Mouse (Mus musculus): ENCODE measurements around the gene A830031A19Rik.

A830031A19Rik gene

GRCm38 (mm10) chr11:24095656-24096353 lies 21.0 kb upstream of the A830031A19Rik start:
- DNase-seq (ENCODE audit: low read depth, low spot score) = no peak

- no peak for DNase-seq (ENCODE audit: low read depth, low spot score)
Observed at GRCm38 (mm10) chr11:24095236-24095635, 20.4 kb upstream of the A830031A19Rik start.

- DNase-seq (ENCODE audit: low read depth, low spot score) = no peak
Observed at GRCm38 (mm10) chr11:24094086-24094487, 19.2 kb upstream of the A830031A19Rik start.

- no peak for DNase-seq (ENCODE audit: low read depth, low spot score)
Observed at GRCm38 (mm10) chr11:24092618-24093017, 17.8 kb upstream of the A830031A19Rik start.

- DNase-seq (ENCODE audit: low read depth, low spot score) = no peak
Observed at GRCm38 (mm10) chr11:24091393-24092080, 16.7 kb upstream of the A830031A19Rik start.

GRCm38 (mm10) chr11:24090443-24090842 lies 15.6 kb upstream of the A830031A19Rik start:
- no peak for DNase-seq (ENCODE audit: low read depth, low spot score)

GRCm38 (mm10) chr11:24087069-24087468 lies 12.2 kb upstream of the A830031A19Rik start:
- DNase-seq (ENCODE audit: low read depth, low spot score) = no peak

- no peak for DNase-seq (ENCODE audit: low read depth, low spot score)
Observed at GRCm38 (mm10) chr11:24085986-24086385, 11.1 kb upstream of the A830031A19Rik start.

- DNase-seq (ENCODE audit: low read depth, low spot score) = no peak
Observed at GRCm38 (mm10) chr11:24084590-24084989, 9.7 kb upstream of the A830031A19Rik start.

- DNase-seq (ENCODE audit: low read depth, low spot score) = no peak
Observed at GRCm38 (mm10) chr11:24084077-24084476, 9.2 kb upstream of the A830031A19Rik start.

- DNase-seq (ENCODE audit: low read depth, low spot score) = no peak
Observed at GRCm38 (mm10) chr11:24083423-24083822, 8.6 kb upstream of the A830031A19Rik start.

GRCm38 (mm10) chr11:24083076-24083405 lies 8.2 kb upstream of the A830031A19Rik start:
- DNase-seq (ENCODE audit: low read depth, low spot score) = no peak

GRCm38 (mm10) chr11:24082385-24083075 lies 7.7 kb upstream of the A830031A19Rik start:
- DNase-seq (ENCODE audit: low read depth, low spot score) = no peak

- no peak for DNase-seq (ENCODE audit: low read depth, low spot score)
Observed at GRCm38 (mm10) chr11:24081687-24082384, 7.0 kb upstream of the A830031A19Rik start.

- no peak for DNase-seq (ENCODE audit: low read depth, low spot score)
Observed at GRCm38 (mm10) chr11:24081016-24081686, 6.3 kb upstream of the A830031A19Rik start.

GRCm38 (mm10) chr11:24080541-24080940 lies 5.7 kb upstream of the A830031A19Rik start:
- no peak for DNase-seq (ENCODE audit: low read depth, low spot score)

- DNase-seq (ENCODE audit: low read depth, low spot score) = no peak
Observed at GRCm38 (mm10) chr11:24079392-24080391, 4.8 kb upstream of the A830031A19Rik start.

- DNase-seq (ENCODE audit: low read depth, low spot score) = no peak
Observed at GRCm38 (mm10) chr11:24078706-24079316, 4.0 kb upstream of the A830031A19Rik start.

- DNase-seq (ENCODE audit: low read depth, low spot score) = no peak
Observed at GRCm38 (mm10) chr11:24077795-24078705, 3.2 kb upstream of the A830031A19Rik start, which contains the start of gene Bcl11a. TSS of gene Bcl11a (plus strand) at chr11:24078056.

All from 3T3-L1 (cell line).